Mouse (Mus musculus) erythroid progenitor cell, adult 5-6 weeks (primary cell): ENCODE data around the gene Bmp7. TPM values are rescaled to one million over a fixed set of nuclear protein-coding genes. Genes with fewer than 3 reads are reported as not detected.

Source experiments
- ATAC-seq: replicated peaks from 2 replicates; pipeline ENCODE4 v1.8.0; 2016; ENCODE audit warnings: moderate number of reproducible peaks, mild to moderate bottlenecking, moderate TSS enrichment, inconsistent platforms; ENCODE audit not compliant: poor library complexity, low FRiP score, severe bottlenecking
- total RNA-seq, 2 experiments: library from RNA; stranded (forward) in 1 of 2; stranded (reverse) in 1 of 2; fragments of 150-400 nt in 1 of 2; fragments of 186-747, 209-891 nt in 1 of 2; gene quantifications; 2 replicates each; pipeline versions ENCODE4 v1.2.3 to v1.2.4; 2015 to 2017; ENCODE audit warnings: low replicate concordance in 2 of 2

Bmp7 gene
- total RNA-seq, 2 experiments from 2014 or later: not detected

DNA sequence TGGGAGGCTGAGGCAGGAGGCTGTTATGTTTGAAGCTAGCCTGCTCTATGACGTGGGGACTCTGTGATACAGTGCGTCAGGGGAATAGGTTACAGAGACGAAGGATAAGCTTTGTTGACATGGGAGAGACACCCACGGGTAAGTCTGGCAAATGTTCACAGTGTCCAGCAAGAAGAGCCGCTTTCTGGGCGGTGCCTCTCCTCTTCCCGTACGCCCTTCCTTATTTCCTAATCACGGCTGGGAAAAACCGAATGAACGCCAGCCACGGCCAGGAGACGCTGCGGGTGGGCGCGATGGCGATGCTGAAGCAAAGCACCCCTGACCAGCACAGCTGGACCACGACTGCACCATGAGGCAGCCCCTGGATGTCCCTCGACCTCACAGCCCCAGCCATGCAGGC, 77.7 kb downstream of the Bmp7 start:
- ATAC-seq: no peak

DNA sequence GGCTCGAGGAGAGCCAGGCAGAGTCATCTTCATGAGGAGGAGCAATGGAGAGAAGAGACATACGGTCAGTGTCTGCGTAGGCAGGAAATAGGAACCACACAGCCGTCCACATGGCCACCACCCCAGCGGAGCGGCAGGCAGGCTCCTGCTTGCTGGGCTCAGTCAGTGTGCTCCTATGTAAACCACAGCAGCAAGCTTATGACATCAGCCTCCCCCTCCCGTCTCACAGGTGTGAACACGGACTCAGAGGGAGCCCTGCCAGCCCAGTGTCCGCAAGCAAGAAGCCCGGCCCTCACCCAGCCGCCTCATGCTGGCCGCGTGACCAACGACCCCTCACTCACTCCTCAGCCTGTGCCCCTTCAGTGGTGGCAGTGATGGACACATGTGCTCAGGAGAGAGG, 78.5 kb downstream of the Bmp7 start:
- no peak for ATAC-seq

DNA sequence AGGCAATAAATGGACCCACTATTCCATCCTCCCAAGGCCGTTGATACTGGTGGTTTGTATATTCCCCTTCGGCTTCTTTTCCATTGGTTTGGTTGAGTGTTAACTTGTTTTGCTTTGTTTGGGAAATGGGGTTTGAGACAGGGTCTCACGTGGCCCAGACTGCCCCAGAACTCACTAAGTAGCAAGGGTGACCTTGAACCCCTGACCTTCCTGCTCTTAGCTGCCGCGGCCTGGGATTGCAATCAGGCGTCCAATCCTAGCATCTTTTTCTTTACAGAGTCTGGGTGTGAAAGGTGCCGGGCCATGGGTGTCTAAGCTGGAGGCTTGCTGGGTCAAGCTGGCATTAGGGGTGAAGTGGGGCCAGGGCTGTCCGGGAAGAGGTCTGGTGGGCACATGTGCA, 79.5 kb downstream of the Bmp7 start:
- ATAC-seq: no peak

DNA sequence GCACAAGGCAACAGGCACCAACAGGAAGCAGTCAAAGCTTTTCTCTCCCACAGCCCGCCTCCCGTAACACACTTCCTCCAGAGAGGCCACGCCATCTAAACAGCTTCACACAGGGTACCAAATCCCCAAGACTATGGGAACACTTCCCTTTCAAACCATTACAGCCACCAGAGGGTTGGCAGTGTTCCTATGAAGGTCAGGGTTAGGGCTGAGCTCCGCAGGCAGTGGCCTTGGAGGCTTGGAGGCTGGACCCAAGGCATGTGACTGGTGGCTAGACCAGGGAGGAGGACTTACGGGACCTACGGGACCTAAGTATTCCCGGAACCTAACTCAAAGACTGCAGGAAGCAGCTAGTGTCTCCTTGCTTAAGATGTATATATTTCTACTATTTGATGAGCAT, 80.0 kb downstream of the Bmp7 start:
- ATAC-seq: no peak

DNA sequence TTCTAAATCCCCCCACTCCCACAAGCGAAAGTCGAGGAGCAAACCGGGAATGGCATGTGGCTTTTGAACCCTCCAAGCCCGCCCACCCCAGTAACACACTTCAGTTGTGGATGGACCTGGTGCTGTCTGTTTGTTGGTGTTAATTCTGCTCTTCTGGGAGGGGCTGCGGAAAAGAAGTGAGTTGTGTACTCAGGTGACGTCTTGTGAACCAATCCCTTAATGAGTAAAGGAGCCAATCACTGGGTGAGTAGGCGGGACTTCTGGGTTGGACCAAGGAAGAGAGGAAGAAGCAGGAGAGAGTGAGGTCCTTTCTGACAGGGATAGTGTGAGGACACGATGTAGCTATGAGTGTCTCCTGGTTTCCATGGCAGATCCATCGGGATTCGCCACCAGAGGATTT, 83.1 kb downstream of the Bmp7 start:
- no peak for ATAC-seq

DNA sequence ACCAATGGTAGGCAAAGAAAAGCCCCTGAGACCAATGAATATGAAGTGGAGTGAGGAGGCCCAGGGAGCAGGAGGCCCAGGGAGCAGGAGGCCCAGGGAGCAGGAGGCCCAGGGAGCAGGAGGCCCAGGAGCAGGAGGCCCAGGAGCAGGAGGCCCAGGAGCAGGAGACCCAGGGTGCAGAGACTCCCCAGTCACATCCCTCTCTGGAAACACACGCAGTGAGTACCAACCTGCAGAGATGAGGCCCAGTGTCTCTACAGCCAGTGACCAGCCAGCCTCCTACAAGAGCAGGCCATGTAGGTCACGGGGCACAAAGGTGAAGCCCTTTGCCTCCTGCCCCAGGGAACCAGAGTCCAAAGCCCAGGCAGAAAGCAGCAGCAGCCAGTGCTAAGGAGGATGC, 83.6 kb downstream of the Bmp7 start:
- ATAC-seq: no peak

DNA sequence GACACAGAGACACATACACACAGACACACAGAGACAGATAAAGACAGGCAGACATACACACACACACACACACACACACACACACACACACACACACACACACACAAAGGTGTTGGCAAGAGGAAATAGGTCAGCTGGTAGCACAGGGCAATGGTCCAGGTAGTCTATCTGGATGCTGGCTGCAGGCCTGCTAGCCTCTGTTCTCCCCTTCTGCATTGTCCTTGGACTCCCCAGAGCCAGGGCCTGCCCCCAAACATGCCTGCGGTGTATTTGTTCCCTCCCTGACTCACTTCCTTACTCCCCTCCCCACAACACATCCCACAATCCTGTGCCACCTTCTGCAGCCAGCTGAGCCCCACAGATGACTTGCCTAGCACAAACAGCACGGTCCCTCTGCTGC, 86.0 kb downstream of the Bmp7 start:
- ATAC-seq: no peak

DNA sequence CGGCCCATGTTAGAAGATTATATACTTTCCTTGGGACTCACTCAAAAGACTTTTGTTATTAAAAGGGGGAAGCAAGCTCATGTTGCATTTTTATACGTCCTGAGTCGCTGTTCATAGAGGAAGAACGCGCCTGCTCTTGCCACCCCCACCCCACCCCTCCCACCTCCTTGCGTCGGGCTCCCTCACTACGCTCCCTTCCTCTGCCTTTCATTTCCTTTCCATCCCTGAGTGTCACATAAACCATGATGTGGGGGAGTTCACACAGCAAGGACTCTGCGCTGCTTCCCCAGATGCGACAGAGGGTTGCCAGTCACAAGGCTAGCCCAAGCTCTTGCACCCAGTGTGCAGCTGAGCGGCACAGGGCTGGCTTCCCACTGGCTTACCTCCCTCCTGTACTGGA, 88.3 kb downstream of the Bmp7 start:
- ATAC-seq: no peak

DNA sequence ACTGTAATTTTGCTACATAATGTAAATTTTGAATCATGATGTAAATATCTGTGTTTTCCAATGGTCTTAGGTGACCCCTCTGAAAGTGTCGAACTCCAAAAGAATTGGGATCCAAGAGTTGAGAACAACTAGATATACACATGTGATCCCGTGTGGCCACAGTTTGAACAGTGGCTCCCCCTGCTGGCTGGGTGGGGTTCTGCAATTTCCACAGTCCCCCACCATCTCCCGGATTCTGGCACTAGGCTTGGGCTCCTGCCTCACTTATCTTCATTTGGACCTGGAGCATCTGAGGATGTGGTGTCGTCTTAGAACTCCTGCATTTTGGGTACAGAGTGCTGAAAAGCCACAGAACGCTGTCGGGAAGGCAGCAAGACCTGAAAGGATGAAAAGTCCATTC, 91.9 kb downstream of the Bmp7 start:
- no peak for ATAC-seq

DNA sequence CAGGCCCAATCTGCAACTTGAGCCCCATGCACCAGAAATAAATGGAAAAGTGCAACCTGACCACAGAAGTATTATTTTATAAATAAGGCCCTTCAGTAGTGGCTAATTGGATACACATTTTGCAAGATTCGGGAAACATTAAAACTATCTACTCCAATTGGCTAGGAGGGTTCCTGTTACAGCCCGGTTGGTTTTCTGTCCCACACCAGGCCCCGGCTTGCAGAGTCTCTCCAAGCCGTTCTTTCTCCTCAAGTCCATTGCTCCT, 93.9 kb downstream of the Bmp7 start:
- ATAC-seq: no peak

DNA sequence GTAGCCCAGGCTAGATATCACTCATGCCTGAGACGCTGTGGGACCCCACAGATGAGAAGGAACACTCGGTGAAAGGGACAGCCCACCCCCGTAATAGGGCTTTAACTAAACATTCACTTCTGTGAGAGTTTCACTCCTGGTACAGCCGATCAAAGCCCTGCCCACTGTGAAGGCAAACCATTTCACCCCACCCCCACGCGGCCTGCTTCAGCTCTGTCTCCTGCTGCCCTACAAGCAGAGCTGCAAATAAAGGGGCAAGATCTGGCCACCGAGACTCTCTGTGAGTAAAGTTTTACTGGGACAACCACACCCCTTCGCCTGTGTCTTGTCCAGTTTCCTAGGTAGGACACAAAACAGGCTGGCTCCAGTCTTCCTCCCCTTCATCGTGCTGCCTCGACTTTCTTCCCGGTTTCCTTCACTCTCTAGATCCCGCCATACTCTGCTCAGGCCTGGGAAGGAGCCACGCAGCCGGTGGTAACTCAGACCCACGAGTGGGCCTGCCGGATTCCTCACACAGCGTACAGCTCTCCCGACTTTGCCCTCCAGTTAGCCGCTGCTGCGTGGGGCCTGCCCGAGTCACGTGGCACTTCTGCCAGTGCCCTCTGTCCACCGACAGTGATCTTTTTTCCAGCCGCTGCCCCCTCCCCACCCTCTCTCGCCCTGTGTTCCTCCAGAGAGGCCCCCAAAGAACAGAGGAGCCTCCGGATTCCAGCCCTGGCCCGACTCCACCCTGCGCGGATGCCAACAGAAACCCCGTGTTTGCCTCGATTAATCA, 94.4 kb downstream of the Bmp7 start:
- no peak for ATAC-seq

DNA sequence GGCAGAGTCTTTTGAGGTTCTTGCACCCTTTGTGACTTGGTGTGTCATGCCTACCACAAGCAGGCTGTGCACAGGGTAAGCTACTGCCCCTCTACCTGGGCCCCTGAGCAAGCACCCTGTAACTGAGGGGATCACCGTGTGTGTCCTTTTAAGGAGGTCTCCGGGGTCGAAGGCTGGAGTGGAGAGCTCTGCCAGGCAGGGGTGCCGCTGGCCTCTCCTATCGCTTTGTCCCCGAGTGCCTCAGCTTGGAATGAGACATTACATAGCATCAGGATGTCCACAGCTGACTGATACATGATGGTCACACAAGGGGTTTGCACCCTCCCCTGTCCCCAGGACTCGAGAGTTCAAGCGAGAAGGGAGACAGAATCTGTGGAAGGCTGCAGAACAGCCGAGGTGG, 96.2 kb downstream of the Bmp7 start:
- ATAC-seq: no peak

DNA sequence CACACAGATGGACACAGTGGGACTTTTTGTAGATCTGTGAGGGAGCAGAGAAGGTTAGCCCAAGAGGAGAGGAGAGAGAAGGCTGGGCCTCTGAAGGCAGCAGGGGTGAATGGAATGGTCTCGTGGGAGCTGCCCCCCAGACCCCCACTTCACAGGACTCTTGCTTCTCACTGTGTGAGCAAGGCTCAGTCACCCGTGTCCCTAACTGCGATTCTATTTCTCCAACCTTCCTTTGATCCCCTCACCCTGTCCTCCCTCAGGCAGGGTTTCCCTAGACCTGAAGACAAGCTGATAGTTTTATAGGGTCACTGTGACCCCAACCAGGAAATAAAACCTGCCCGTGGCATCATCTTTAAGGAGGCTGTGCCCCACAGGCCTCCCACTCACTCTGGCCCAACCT, 97.8 kb downstream of the Bmp7 start:
- no peak for ATAC-seq

DNA sequence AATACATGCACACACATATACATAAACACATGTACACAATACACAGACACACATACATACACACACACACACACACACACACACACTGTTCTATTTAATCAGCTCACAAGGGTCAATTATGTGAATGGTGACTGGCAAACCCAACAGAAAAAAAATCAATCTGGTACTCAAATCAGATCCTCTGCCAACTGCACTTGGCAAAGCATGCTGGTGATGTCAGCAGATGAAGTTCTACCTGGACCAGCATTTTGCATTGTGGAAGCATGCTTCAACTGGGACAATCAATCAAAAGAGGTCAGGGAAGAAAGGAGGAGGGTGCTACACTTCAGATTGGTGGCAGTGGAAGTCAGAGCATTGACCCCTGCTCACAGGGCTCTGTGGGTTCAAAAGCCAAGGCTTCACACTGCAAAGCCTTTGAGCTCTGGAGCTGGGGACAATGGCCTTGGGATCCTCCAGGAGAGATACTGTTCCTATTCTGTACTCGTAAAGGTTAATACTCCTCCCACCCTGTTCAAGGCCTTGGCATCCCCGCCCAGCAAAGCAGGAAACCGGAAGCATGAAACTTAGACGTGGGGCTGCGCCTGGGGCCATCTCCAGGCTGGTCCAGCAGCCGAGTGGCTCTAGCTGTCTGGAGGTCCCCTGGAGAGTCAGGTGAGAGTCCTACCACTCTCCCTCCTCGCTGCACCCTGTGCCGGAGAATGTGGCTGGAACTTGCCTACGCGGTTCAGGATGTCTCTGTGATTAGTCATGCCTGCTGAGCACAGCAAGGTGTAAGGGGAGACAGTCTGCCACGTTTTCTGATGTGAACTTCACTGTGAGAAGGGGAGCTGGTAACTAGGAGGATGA, 99.0 kb downstream of the Bmp7 start:
- no peak for ATAC-seq

DNA sequence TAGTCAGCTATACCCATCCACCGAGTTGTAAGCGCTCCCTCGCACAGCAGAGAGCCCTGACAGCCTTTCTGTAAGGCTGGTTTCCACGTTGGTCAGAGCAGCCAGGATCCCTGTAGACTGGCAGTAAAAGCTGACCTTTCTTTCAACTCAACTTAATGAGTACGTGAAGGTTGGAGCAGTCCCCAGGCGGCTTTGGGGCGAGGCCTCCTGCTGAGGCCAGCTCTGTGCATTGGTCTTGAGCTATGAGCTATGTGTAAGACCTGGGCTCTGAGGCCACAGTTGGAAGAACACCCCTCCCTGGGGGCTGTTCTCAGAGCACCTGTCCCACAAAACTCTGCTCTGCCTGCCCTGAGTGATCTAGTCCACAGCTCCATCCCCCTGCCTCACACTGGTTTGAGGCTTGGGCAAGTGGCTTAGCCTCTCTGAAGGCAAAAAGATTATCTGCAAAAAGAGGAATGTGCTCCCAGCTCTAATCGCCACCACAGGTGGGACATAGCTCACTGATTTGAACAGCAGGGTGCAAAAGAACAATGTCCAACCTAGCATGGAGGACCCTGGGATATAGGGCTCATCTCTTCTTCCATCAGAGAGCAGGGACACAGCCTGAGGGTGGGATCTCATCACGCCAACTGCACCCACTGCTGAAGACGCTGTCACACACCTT, 100.7 kb downstream of the Bmp7 start:
- no peak for ATAC-seq

DNA sequence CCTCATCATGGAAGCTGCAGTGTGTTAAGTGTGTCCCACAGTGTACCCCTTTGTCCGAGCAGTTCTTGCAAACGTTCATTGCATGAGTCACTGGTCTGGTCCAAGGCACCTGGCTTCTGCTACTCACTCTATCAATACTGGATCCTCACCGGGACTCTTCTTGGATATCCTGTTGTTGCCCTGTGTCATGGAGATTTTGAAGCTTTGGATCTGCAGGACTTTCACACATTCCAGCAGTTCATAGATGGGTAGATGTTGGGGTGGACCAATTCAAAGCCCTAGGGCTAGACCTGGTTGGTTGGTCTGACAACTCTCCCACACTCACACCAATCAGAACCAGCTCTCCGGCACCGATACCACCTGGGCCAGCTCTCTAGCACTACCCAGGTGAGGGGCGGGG, 103.6 kb downstream of the Bmp7 start:
- no peak for ATAC-seq

DNA sequence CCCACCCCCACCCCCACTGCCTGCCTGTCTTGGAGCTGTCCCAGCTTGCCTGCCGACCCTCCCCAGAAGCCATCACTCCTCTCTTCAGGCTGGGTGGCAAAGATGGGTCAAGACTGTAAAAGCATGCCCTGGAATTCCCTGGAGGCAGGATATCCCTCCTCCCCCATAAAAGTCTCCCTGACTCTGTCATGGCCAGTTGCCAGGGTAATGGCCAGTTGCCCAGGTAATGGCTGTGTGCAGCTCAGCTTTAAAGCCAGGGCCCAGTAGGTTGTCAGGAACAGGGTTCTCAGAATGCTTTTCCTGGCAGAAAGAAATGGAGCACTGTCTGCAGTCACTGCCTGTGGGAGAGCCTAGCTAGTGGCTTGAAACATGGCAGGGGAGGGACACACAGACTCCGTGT, 106.9 kb downstream of the Bmp7 start:
- ATAC-seq: no peak

DNA sequence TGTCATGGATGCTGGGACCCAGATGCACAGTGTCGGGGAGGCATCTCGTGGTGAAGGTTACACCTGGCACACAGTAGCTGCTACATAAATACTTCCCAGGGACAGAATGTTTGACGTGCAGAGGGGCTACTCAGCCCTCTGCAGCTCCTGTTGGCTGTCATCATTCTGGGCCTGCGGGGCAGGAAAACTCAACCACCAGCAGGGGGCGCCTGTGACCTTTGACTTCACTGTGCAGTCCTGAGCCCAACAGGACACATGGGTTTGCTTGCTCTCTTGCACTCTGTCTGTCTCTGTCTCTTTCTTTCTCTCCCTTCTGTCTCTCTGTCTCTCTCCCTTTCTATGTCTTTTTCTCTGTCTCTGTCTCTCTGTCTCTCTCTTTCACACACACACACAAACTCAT, 108.4 kb downstream of the Bmp7 start:
- ATAC-seq: 0 out of 2 replicates have a peak, but pooled peaks have one; percentile 42

DNA sequence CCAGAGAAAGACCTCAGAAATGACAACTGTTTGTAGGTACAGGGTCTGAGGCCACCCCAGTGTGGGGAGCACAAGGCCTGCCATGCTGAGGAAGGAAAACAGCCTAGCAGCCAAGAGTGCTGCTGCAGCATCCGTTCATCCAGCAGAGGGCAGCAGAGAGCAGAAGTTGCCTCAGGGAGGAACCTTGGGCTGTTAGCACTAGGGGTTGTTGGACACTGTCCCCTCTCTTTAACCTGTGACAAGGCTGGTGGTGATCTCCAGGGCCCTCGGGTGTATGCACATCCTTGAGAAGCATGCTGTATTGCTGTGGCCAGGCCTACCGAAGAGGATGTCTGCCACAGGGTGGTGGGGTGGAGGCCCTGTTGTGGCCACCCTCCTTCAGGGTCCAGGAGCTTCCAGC, 109.0 kb downstream of the Bmp7 start:
- ATAC-seq: peak; percentile 79

DNA sequence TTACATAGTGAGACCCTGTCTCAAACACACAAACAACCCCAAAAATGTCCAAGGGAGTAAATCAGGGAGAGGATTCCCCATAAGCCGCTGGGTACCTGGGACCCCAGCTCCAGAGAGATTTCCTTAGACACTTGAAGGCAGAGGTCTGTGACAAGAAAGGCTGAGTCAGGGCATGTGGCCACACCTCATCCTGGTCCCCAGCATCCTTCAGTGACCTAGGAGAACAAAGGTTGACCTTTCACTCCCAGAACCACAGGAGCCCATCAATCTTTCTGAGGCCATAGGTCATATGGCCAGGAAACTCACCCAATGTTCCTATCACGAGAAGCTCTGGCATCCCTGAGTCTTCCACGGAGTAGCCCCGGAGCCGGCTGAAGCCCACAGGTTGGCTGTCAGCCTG, 111.9 kb downstream of the Bmp7 start:
- no peak for ATAC-seq

DNA sequence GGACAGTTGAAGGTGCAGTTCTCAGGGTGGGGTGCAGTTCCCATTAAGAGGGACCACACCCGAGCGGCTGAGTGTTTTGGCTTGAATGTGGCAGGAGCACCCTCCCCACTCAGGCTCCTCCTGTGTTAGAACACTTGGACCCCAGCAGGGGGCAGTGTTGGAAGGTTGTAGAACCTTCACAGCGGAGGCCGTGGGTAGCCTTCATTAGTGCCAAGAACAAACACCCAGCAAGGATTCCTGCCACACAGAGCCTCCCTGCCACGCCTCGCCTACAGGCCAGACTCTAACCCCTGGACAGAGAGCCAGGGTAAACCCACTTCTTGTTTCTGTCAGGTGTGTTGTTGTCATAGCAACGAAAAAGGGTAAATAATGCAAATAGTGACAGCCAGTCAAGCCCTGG, 112.6 kb downstream of the Bmp7 start:
- no peak for ATAC-seq
